ENCODE assay signal across 11 mouse cellular contexts in the genomic region with DNA sequence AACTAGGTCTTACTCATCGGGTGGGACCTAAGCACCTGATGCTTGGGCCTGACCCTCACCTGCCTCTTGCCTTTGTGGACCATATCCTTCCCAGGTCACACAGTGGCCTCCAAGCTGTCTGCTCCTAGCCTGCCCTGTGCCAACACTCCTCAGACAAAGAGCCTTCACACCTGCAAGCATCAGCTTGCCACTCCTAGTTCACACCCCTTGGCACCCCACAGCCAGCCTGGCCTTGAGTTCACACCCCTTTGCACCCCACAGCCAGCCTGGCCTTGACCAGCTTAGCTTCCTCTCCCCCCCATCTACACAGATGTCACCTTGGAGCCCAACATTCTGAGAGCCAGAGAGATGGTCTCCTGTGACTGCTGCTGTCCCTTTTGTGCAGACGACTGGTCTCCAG. TPM values are rescaled to one million over a fixed set of nuclear protein-coding genes. Genes with fewer than 3 reads are reported as not detected.
DNase-seq lines count a peak whose midpoint lies in the region; ATAC-seq and TF ChIP-seq lines count a peak whose summit lies in the region.
"Had no signal": no experiment of that assay in that cellular context is flagged by ENCODE, and none has a peak within 500 bp of the region (broad histone marks: within the 10 kb centered on the region; RNA-seq: fewer than 3 reads in every experiment).

No protein-coding gene starts in this region.

- 76% methylated on average over 2 of the region's 2 CpGs for WGBS in liver, embryonic 11.5 days
- WGBS in heart, postnatal 0 days: 38% methylated on average over 2 of the region's 2 CpGs
- 83% methylated on average over 2 of the region's 2 CpGs for WGBS in stomach, postnatal 0 days

- intact Hi-C loops in gastrocnemius, adult 2 months (cut with DNase I): no loop called here
- intact Hi-C loops in gastrocnemius, postnatal 36 days (cut with DNase I): no loop called here

- no peak overlapping the region for H3K4me2 ChIP-seq in liver, embryonic 11.5 days
- H3K4me2 ChIP-seq in heart, postnatal 0 days (ENCODE audit: low read depth, low read length): no peak overlapping the region
- no peak overlapping the region for H3K4me2 ChIP-seq in stomach, postnatal 0 days (replicated peaks; ENCODE audit: low read depth)
- H3K4me2 ChIP-seq: forebrain, embryonic 15.5 days; lung, embryonic 14.5 days; midbrain, embryonic 15.5 days had no signal

- no peak overlapping the region for H3K9ac ChIP-seq in liver, embryonic 11.5 days (ENCODE audit: low read depth, low read length)
- no peak overlapping the region; the same call in 1 of the 2 replicates for H3K9ac ChIP-seq in heart, postnatal 0 days (replicated peaks; ENCODE audit: low read depth, low read length)
- no peak overlapping the region for H3K9ac ChIP-seq in stomach, postnatal 0 days (ENCODE audit: low read length)
- H3K9ac ChIP-seq: forebrain, embryonic 15.5 days; lung, embryonic 14.5 days; midbrain, embryonic 15.5 days had no signal

- no peaks in the 10 kb centered on the region for H3K27me3 ChIP-seq in liver, embryonic 11.5 days (replicated peaks; ENCODE audit: control insufficient read depth, insufficient read depth, low read length)
- no peaks in the 10 kb centered on the region for H3K27me3 ChIP-seq in heart, postnatal 0 days (ENCODE audit: control insufficient read depth, insufficient read depth, low read length)
- no peaks in the 10 kb centered on the region for H3K27me3 ChIP-seq in stomach, postnatal 0 days (ENCODE audit: control insufficient read depth, insufficient read depth, low read length)
- H3K27me3 ChIP-seq: forebrain, embryonic 15.5 days; midbrain, embryonic 15.5 days had no signal

- peak overlapping the region; percentile 98 for H3K27ac ChIP-seq in gastrocnemius, adult 2 months
- 0 out of 2 replicates have a peak overlapping the region, but pooled peaks have one; percentile 4 for H3K27ac ChIP-seq in liver, embryonic 11.5 days (ENCODE audit: low read depth, low read length)
- H3K27ac ChIP-seq in heart, postnatal 0 days (ENCODE audit: low read depth): peak overlapping the region; percentile 57
- H3K27ac ChIP-seq in stomach, postnatal 0 days (replicated peaks): peak overlapping the region; percentile 35; the same call in 1 of the 2 replicates
- H3K27ac ChIP-seq: forebrain, embryonic 15.5 days; midbrain, embryonic 15.5 days had no signal

- TF ChIP-seq EP300 in heart, postnatal 0 days (IDR thresholded peaks at IDR 0.05; ENCODE audit: low read depth): no peak
- TF ChIP-seq EP300 in stomach, postnatal 0 days (optimal IDR thresholded peaks at IDR 0.05): no peak

- no peak for TF ChIP-seq CTCF in gastrocnemius, adult 2 months (IDR thresholded peaks at IDR 0.05)
- TF ChIP-seq CTCF in heart, postnatal 0 days (IDR thresholded peaks at IDR 0.05; ENCODE audit: low read depth): no peak
- TF ChIP-seq CTCF in stomach, postnatal 0 days (IDR thresholded peaks at IDR 0.05; ENCODE audit: low read depth): no peak

- no peaks in the 10 kb centered on the region for H3K9me3 ChIP-seq in liver, embryonic 11.5 days (ENCODE audit: control insufficient read depth, low read length)
- no peaks in the 10 kb centered on the region for H3K9me3 ChIP-seq in heart, postnatal 0 days (replicated peaks; ENCODE audit: control insufficient read depth, low read length)
- no peaks in the 10 kb centered on the region for H3K9me3 ChIP-seq in stomach, postnatal 0 days (ENCODE audit: control insufficient read depth, low read length)
- H3K9me3 ChIP-seq: forebrain, embryonic 15.5 days; midbrain, embryonic 15.5 days had no signal

- no peak for DNase-seq in gastrocnemius, adult 2 months
- no peak for DNase-seq in gastrocnemius, postnatal 36 days
- DNase-seq in liver, embryonic 11.5 days (ENCODE audit: low spot score): no peak
- DNase-seq in liver: no peak
- DNase-seq in heart, postnatal 0 days (ENCODE audit: low spot score): no peak
- peak; percentile 18 for DNase-seq in stomach, postnatal 0 days (ENCODE audit: low spot score)
- no peak for DNase-seq in Muller cell, postnatal 12 days (ENCODE audit: inconsistent ontology term)

- no peak for ATAC-seq in liver, embryonic 11.5 days (replicated peaks; ENCODE audit: low FRiP score)
- ATAC-seq in heart, postnatal 0 days (ENCODE audit: insufficient read depth, low read depth): no peak
- ATAC-seq in stomach, postnatal 0 days (ENCODE audit: low FRiP score, low TSS enrichment): peak; percentile 18; the same call in 1 of the 2 replicates
- ATAC-seq in granulocyte monocyte progenitor cell, adult 5-6 weeks (replicated peaks; ENCODE audit: poor library complexity, severe bottlenecking): no peak
- ATAC-seq: forebrain, embryonic 15.5 days; midbrain, embryonic 15.5 days had no signal

- no peaks in the 10 kb centered on the region for H3K36me3 ChIP-seq in liver, embryonic 11.5 days (ENCODE audit: control insufficient read depth, insufficient read depth, low read length)
- no peaks in the 10 kb centered on the region for H3K36me3 ChIP-seq in heart, postnatal 0 days (replicated peaks; ENCODE audit: control insufficient read depth, insufficient read depth, low read length)
- no peaks in the 10 kb centered on the region for H3K36me3 ChIP-seq in stomach, postnatal 0 days (ENCODE audit: control insufficient read depth, insufficient read depth, low read length)
- H3K36me3 ChIP-seq: forebrain, embryonic 15.5 days; midbrain, embryonic 15.5 days had no signal

- no peak overlapping the region for H3K4me3 ChIP-seq in gastrocnemius, adult 2 months
- no peak overlapping the region for H3K4me3 ChIP-seq in liver, embryonic 11.5 days (ENCODE audit: low read depth, low read length)
- H3K4me3 ChIP-seq in heart, postnatal 0 days (ENCODE audit: low read depth, low read length): no peak overlapping the region
- H3K4me3 ChIP-seq in stomach, postnatal 0 days (ENCODE audit: low read depth, low read length): no peak overlapping the region
- H3K4me3 ChIP-seq: forebrain, embryonic 15.5 days; midbrain, embryonic 15.5 days had no signal

- peaks cover 67% of the 10 kb centered on the region for H3K4me1 ChIP-seq in liver, embryonic 11.5 days (replicated peaks; ENCODE audit: control insufficient read depth, insufficient read depth, low read length)
- H3K4me1 ChIP-seq in heart, postnatal 0 days (ENCODE audit: control insufficient read depth, insufficient read depth): peaks cover 85% of the 10 kb centered on the region
- peaks cover 7% of the 10 kb centered on the region for H3K4me1 ChIP-seq in stomach, postnatal 0 days (replicated peaks; ENCODE audit: control insufficient read depth, insufficient read depth)

RNA-seq across cellular contexts. Expression of a gene that starts 10.3 kb away (rescaled TPM):
- total RNA-seq in gastrocnemius, adult 2 months (2021): 10 to 100 TPM; 15.3 to 27.4 TPM
- total RNA-seq in gastrocnemius, postnatal 36 days (2021): 10 to 100 TPM; 15.0 to 16.1 TPM
- 20.1 and 20.4 TPM in 2 replicates for polyA plus RNA-seq in liver, embryonic 11.5 days (2014; fragmentation: Nextera tagmentation; extraction: Ambion mirVana)
- 18.6 and 28.6 TPM in 2 replicates for total RNA-seq in heart, postnatal 0 days (2014; rRNA removed; ENCODE audit: low replicate concordance)
- polyA plus RNA-seq in heart, postnatal 0 days (2015; fragmentation: Nextera tagmentation; extraction: Ambion mirVana): 11.4 and 13.1 TPM in 2 replicates
- 8.4 and 8.5 TPM in 2 replicates for polyA plus RNA-seq in stomach, postnatal 0 days (2015; fragmentation: Nextera tagmentation; extraction: Ambion mirVana)
- 20.1 and 27.7 TPM in 2 replicates for total RNA-seq in granulocyte monocyte progenitor cell, adult 5-6 weeks (2014; fragmentation: Nextera tagmentation)
- 11.1 and 12.5 TPM in 2 replicates for total RNA-seq in granulocyte monocyte progenitor cell, adult 5-6 weeks (2017)

RNA-seq across cellular contexts. Expression of a gene that starts 49.1 kb away (rescaled TPM):
- total RNA-seq in gastrocnemius, adult 2 months (2021): 1 to 10 TPM; 5.9 to 6.2 TPM
- 1 to 10 TPM; 5.0 to 6.8 TPM for total RNA-seq in gastrocnemius, postnatal 36 days (2021)
- polyA plus RNA-seq in liver, embryonic 11.5 days (2014; fragmentation: Nextera tagmentation; extraction: Ambion mirVana): 50.4 and 54.0 TPM in 2 replicates
- 21.1 and 22.7 TPM in 2 replicates for total RNA-seq in heart, postnatal 0 days (2014; rRNA removed; ENCODE audit: low replicate concordance)
- polyA plus RNA-seq in heart, postnatal 0 days (2015; fragmentation: Nextera tagmentation; extraction: Ambion mirVana): 29.2 and 32.5 TPM in 2 replicates
- polyA plus RNA-seq in stomach, postnatal 0 days (2015; fragmentation: Nextera tagmentation; extraction: Ambion mirVana): 39.0 and 39.9 TPM in 2 replicates
- total RNA-seq in granulocyte monocyte progenitor cell, adult 5-6 weeks (2014; fragmentation: Nextera tagmentation): 22.1 and 26.8 TPM in 2 replicates
- total RNA-seq in granulocyte monocyte progenitor cell, adult 5-6 weeks (2017): 51.4 and 61.2 TPM in 2 replicates

RNA-seq across cellular contexts. Expression of a gene that starts 55.7 kb away (rescaled TPM):
- 10 to 100 TPM; 24.0 to 24.1 TPM for total RNA-seq in gastrocnemius, adult 2 months (2021)
- 10 to 100 TPM; 20.5 to 21.3 TPM for total RNA-seq in gastrocnemius, postnatal 36 days (2021)
- 26.9 and 28.5 TPM in 2 replicates for polyA plus RNA-seq in liver, embryonic 11.5 days (2014; fragmentation: Nextera tagmentation; extraction: Ambion mirVana)
- total RNA-seq in heart, postnatal 0 days (2014; rRNA removed; ENCODE audit: low replicate concordance): 25.7 and 28.9 TPM in 2 replicates
- 23.3 and 24.1 TPM in 2 replicates for polyA plus RNA-seq in heart, postnatal 0 days (2015; fragmentation: Nextera tagmentation; extraction: Ambion mirVana)
- polyA plus RNA-seq in stomach, postnatal 0 days (2015; fragmentation: Nextera tagmentation; extraction: Ambion mirVana): 18.7 and 20.2 TPM in 2 replicates
- total RNA-seq in granulocyte monocyte progenitor cell, adult 5-6 weeks (2014; fragmentation: Nextera tagmentation): 43.0 and 44.0 TPM in 2 replicates
- total RNA-seq in granulocyte monocyte progenitor cell, adult 5-6 weeks (2017): 36.1 and 40.2 TPM in 2 replicates

Comparison
In these comparisons a context has a peak if more than half of its experiments do, and no peak if none do; other contexts are left out.
1. H3K27ac ChIP-seq: peak in every context shown above with its lines; median percentile 98 in gastrocnemius, adult 2 months; 57 in heart, postnatal 0 days; 35 in stomach, postnatal 0 days; 4 in liver, embryonic 11.5 days.